Mouse (Mus musculus) bone marrow macrophage, adult 2 months (primary cell): ENCODE data around the gene Fam131b.

ENCODE experiments used
- CTCF ChIP-seq: IDR thresholded peaks from 2 replicates; pipeline ENCODE4 v1.5.1; 2012; ENCODE audit warnings: low read depth, mild to moderate bottlenecking, low read length, moderate library complexity
- POLR2A ChIP-seq: IDR thresholded peaks from 2 replicates; pipeline ENCODE4 v1.6.1; 2012; ENCODE audit warnings: mild to moderate bottlenecking, low read depth, low read length, borderline replicate concordance

GRCm38 (mm10) chr6:42323371-42324066 lies 924 bp downstream of the Fam131b start:
- TF ChIP-seq CTCF (no peak), POLR2A (no peak)
